Mouse (Mus musculus) spleen, adult 2 months (tissue): ENCODE results near the gene Crkl.

Experiments
- CTCF ChIP-seq: fragments of 200-500 bp; IDR thresholded peaks from 2 replicates; pipeline ENCODE4 v1.5.1; 2011; ENCODE audit warnings: mild to moderate bottlenecking, inconsistent platforms; ENCODE audit not compliant: insufficient read depth, insufficient read length, insufficient replicate concordance; ENCODE audit errors: extremely low read depth
- POLR2A ChIP-seq: fragments of 200-500 bp; IDR thresholded peaks from 2 replicates; pipeline ENCODE4 v1.6.1; 2011; ENCODE audit warnings: low read depth, low read length, inconsistent platforms

GRCm38 (mm10) chr16:17510686-17511085 lies 58.9 kb downstream of the Crkl start:
- no peak for TF ChIP-seq POLR2A
- no peak for TF ChIP-seq CTCF
